Mouse (Mus musculus) heart, adult 2 months (tissue): ENCODE data around the gene Pecam1. TPM values are rescaled to one million over a fixed set of nuclear protein-coding genes. Genes with fewer than 3 reads are reported as not detected.

Experiments
- DNase-seq, 2 experiments: peaks; one replicate each; pipeline ENCODE4 v3.0.0; 2021
- H3K27ac ChIP-seq: fragments of 200-600 bp; 2 replicates; pipeline ENCODE4 v1.8.1; 2022
- H3K27me3 ChIP-seq: fragments of 200-500 bp; 2 replicates; pipeline ENCODE4 v1.6.1; 2012; ENCODE audit warnings: mild to moderate bottlenecking, low read length, inconsistent platforms, mixed read lengths; ENCODE audit not compliant: control insufficient read depth, insufficient read depth
- H3K36me3 ChIP-seq: fragments of 200-500 bp; 2 replicates; pipeline ENCODE4 v1.6.1; 2012; ENCODE audit warnings: low read length, inconsistent platforms; ENCODE audit not compliant: control insufficient read depth, insufficient read depth
- H3K4me1 ChIP-seq: fragments of 200-500 bp; 2 replicates; pipeline ENCODE4 v1.6.1; 2011; ENCODE audit warnings: low read length; ENCODE audit not compliant: control insufficient read depth, insufficient read depth
- H3K4me3 ChIP-seq: fragments of 200-600 bp; 2 replicates; pipeline ENCODE4 v1.8.1; 2022
- H3K79me2 ChIP-seq: fragments of 200-500 bp; replicated peaks from 2 replicates; pipeline ENCODE4 v1.6.1; 2012; ENCODE audit warnings: mild to moderate bottlenecking, inconsistent platforms, low read length, moderate library complexity, mixed read lengths; ENCODE audit not compliant: control insufficient read depth, insufficient read depth
- H3K9ac ChIP-seq: fragments of 200-500 bp; 2 replicates; pipeline ENCODE4 v1.6.1; 2012; ENCODE audit warnings: low read depth, mild to moderate bottlenecking, control low read depth, inconsistent platforms, low read length, mixed read lengths
- CTCF ChIP-seq: fragments of 200-600 bp; IDR thresholded peaks from 2 replicates; pipeline ENCODE4 v1.8.1; 2022; ENCODE audit warnings: antibody characterized with exemption, mild to moderate bottlenecking, moderate library complexity
- EP300 ChIP-seq: fragments of 200-500 bp; IDR thresholded peaks from 2 replicates; pipeline ENCODE4 v1.6.1; 2011; ENCODE audit warnings: low read depth, low read length, control low read depth; ENCODE audit not compliant: insufficient read depth
- POLR2A ChIP-seq: fragments of 200-500 bp; IDR thresholded peaks from 2 replicates; pipeline ENCODE4 v1.6.1; 2011; ENCODE audit warnings: mild to moderate bottlenecking, low read depth, low read length, control low read depth; ENCODE audit not compliant: insufficient read depth
- WGBS: fragments of 180-500 bp; shearing (Covaris S2); methylation state at CpG from one replicate; pipeline ENCODE4 v1.1.7; 2018; 5-methylcytosine and 5-hydroxymethylcytosine counted together
- intact Hi-C: fragments of 180-260 bp; cut with DNase I; formaldehyde crosslinking; loops from one replicate; pipeline ENCODE4 v1.15.1; 2025
- polyA plus RNA-seq: library from polyadenylated mRNA; depleted of rRNA; stranded (reverse); fragments of >200 nt; gene quantifications from 2 replicates; pipeline ENCODE4 v1.2.3, GENCODE M21; 2012
- total RNA-seq, 2 experiments: library from RNA; stranded (reverse); gene quantifications; 2 replicates each; pipeline ENCODE4 v1.2.3; 2021

Pecam1 gene
- total and polyA plus RNA-seq, 3 experiments, result 78.3 to 123 (median 114) TPM

- H3K27ac ChIP-seq, result peak overlapping the region; percentile 68
- DNase-seq, result peak in 1 of 2 experiments; percentile 45
Observed at GRCm38 (mm10) chr11:106723611-106724125, 26.8 kb downstream of the Pecam1 start.

GRCm38 (mm10) chr11:106722831-106723361 lies 27.5 kb downstream of the Pecam1 start:
- Histone ChIP-seq H3K9ac (no peak overlapping the region), H3K27ac (peak overlapping the region; percentile 68), H3K4me3 (no peak overlapping the region), H3K36me3 (peaks cover 2% of the 10 kb centered on the region; the same call in 1 of the 2 replicates), H3K27me3 (no peaks in the 10 kb centered on the region), H3K4me1 (peaks cover 8% of the 10 kb centered on the region; the same call in 1 of the 2 replicates), H3K79me2 (no peaks in the 10 kb centered on the region)
- no peak for TF ChIP-seq POLR2A
- peak; percentile 56; the same call in 1 of the 2 replicates for TF ChIP-seq EP300
- peak; percentile 64 to 69 for DNase-seq
- 9% methylated on average over 7 of the region's 7 CpGs for WGBS
- intact Hi-C loops, result no loop called here

More at GRCm38 (mm10) chr11:106723611-106724125, 26.8 kb downstream of the Pecam1 start:
- Histone ChIP-seq H3K36me3 (peaks cover 2% of the 10 kb centered on the region; the same call in 1 of the 2 replicates), H3K9ac (no peak overlapping the region), H3K4me1 (peaks cover 9% of the 10 kb centered on the region), H3K79me2 (no peaks in the 10 kb centered on the region), H3K4me3 (no peak overlapping the region), H3K27me3 (no peaks in the 10 kb centered on the region)
- no peak for TF ChIP-seq EP300
- intact Hi-C loops, result no loop called here
- WGBS, result 76% methylated on average over 15 of the region's 15 CpGs

- 92% methylated on average over 8 of the region's 8 CpGs for WGBS
- Histone ChIP-seq H3K79me2 (no peaks in the 10 kb centered on the region), H3K4me3 (no peak overlapping the region), H3K9ac (no peak overlapping the region), H3K27ac (no peak overlapping the region), H3K36me3 (peaks cover 2% of the 10 kb centered on the region; the same call in 1 of the 2 replicates), H3K4me1 (peaks cover 14% of the 10 kb centered on the region), H3K27me3 (no peaks in the 10 kb centered on the region)
- DNase-seq, result no peak
- TF ChIP-seq CTCF, result no peak
- TF ChIP-seq POLR2A, result no peak
- TF ChIP-seq EP300, result no peak
- intact Hi-C loops, result no loop called here
Observed at GRCm38 (mm10) chr11:106720379-106720778, 30.0 kb downstream of the Pecam1 start.

DNA sequence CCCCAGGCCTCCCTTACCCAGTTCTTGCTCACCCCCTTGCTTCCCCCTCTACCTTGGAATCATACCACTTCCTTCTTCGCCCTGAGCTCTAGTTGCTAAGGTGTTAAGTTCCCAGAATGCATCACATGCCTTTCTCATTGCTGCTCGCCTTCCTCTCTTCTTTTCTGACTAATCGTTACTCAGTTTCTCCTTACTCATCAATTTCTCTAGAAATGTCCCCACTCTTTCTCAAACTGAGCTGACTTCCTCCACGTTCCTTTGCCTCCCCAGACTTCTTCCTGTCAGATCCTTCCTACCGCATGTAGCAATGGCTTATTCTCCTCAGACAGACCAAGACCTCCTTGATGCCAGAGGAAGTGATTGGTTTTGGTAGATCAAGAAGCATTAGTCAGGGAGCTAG lies 33.9 kb downstream of the Pecam1 start:
- intact Hi-C loops, result no loop called here
- TF ChIP-seq EP300 (no peak), CTCF (no peak), POLR2A (no peak)
- no peak for DNase-seq
- H3K36me3 ChIP-seq, result no peaks in the 10 kb centered on the region
- H3K9ac ChIP-seq, result no peak overlapping the region
- peak overlapping the region; percentile 96; the same call in 1 of the 2 replicates for H3K27ac ChIP-seq
- no peaks in the 10 kb centered on the region for H3K79me2 ChIP-seq
- 66% methylated on average over 5 of the region's 5 CpGs for WGBS
- H3K4me1 ChIP-seq, result peaks cover 6% of the 10 kb centered on the region
- H3K4me3 ChIP-seq, result no peak overlapping the region
- H3K27me3 ChIP-seq, result no peaks in the 10 kb centered on the region

DNA sequence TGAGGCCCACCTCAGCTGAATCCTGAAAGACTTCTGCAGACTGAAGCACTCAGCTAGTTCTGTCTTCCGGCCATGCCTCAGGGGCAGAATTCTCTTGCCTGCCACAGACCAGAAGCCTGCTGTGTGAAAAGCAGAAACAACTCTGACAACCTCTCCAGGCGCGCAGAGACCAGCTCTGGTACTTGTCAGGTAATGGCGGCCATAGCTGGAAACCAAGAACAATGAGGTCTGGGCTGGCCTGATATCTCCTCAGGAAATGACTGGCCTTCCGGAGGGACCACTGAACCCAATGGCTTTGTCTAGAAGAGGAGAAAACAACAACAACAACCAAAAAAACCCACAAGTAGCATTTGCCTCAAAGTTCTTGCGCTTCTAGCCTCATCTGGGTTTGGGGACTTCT lies 35.4 kb downstream of the Pecam1 start:
- H3K9ac ChIP-seq, result peak overlapping the region; percentile 64
- H3K36me3 ChIP-seq, result peaks cover 2% of the 10 kb centered on the region; the same call in 1 of the 2 replicates
- WGBS, result 50% methylated on average over 6 of the region's 6 CpGs
- DNase-seq, result peak; percentile 73
- intact Hi-C loops, result no loop called here
- peak overlapping the region; percentile 96 for H3K27ac ChIP-seq
- H3K4me3 ChIP-seq, result peak overlapping the region; percentile 51
- TF ChIP-seq CTCF, result no peak
- TF ChIP-seq POLR2A, result peak; percentile 97
- TF ChIP-seq EP300, result peak; percentile 93
- no peaks in the 10 kb centered on the region for H3K79me2 ChIP-seq
- H3K27me3 ChIP-seq, result no peaks in the 10 kb centered on the region
- peaks cover 6% of the 10 kb centered on the region for H3K4me1 ChIP-seq

GRCm38 (mm10) chr11:106710789-106711188 lies 39.6 kb downstream of the Pecam1 start:
- Histone ChIP-seq H3K4me1 (peaks cover 6% of the 10 kb centered on the region; the same call in 1 of the 2 replicates), H3K4me3 (peak overlapping the region; percentile 28)
- peak; percentile 52 to 61 for DNase-seq

More at GRCm38 (mm10) chr11:106710789-106711188, 39.6 kb downstream of the Pecam1 start:
- peak overlapping the region; percentile 67 for H3K27ac ChIP-seq
- no peaks in the 10 kb centered on the region for H3K27me3 ChIP-seq
- intact Hi-C loops, result loop anchor here (2.0 kb wide), 1 partner anchor 62 kb away; no protein-coding TSS in a partner anchor
- 0 out of 2 replicates have a peak, but pooled peaks have one; percentile 16 for TF ChIP-seq POLR2A
- 0 out of 2 replicates have a peak, but pooled peaks have one; percentile 39 for TF ChIP-seq EP300
- TF ChIP-seq CTCF, result peak; percentile 22; the same call in 1 of the 2 replicates
- peak overlapping the region; percentile 46 for H3K9ac ChIP-seq
- no peaks in the 10 kb centered on the region for H3K79me2 ChIP-seq
- WGBS, result 42% methylated on average over 5 of the region's 5 CpGs
- H3K36me3 ChIP-seq, result peaks cover 11% of the 10 kb centered on the region
